Mouse (Mus musculus): ENCODE results near the gene Irf7. TPM values are rescaled to one million over a fixed set of nuclear protein-coding genes. Genes with fewer than 3 reads are reported as not detected.

Irf7 gene
- 100 to 1,000 TPM in 1 of 2 experiments, 10 to 100 TPM in 1; 89.0 to 155 TPM for polyA plus RNA-seq (2017; shearing (Covaris generic))

DNA sequence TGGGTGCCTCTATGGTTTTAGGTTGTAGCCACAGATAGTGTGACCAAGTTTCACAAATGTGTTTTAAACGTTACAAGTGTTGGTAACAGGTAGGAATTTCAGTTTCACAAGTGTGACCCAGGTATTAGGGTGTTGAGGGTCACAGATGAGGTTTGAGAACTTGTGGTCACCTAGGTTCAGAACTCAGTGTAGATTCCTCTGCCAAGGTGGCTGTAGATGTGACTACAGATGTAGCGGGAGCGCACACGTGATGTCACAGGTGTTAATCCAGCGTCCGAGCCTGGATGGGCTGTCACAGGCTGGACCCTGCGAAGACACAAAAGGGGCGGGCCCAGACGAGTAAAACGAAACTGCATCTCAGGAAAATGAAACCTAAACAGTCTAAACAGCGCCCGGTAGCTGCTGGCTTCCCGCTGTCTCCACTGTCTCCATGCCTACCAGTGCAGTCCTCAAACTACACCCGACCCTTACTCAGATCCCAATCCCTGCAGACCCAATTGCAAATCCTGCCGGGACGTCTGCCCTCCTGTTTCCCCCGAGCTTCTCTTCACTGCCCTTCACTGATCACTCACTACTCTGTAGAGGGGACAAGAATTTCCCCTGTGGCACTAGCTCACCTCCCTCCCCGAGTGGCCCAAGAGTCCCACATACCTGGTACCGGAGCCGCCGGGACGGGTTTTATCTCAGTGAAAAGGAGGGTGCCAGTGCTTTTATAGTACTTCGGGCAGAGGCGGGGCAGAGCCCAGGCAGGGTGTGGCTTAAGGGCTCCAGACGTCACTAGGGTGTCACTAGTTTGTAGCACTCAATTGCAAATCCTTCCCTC lies at the start of gene Irf7:
Irf7 (minus strand) TSS at position 743 of the 823 bp plus-strand sequence.

GRCm38 (mm10) chr7:141291921-141292582 lies 25.8 kb upstream of the Irf7 start, which contains the start of gene Drd4:
Drd4 (plus strand) TSS chr7:141292006.

GRCm38 (mm10) chr7:141278766-141279590 lies 12.7 kb upstream of the Irf7 start, which contains the start of gene Sct:
Sct (minus strand) TSS chr7:141279133.

DNA sequence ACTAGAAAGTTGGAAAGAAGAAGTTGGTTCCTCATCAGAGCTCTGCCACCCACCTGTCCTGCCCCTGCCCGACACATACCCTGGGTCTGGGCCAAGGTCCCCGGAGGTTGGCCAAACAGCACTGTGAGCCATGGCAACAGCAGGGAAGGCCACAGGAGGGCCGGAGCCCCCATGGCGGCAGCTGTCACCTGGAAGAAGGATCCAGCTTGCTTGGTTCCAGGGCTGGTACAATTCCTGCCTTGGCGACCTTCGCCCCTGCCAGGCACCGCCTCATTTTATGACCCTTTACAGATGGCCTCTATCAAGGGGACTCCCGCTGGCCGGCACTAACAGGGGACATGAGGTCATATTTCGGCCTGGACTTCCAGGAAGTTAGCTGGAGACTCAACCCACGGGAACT lies 10.3 kb upstream of the Irf7 start, which contains the start of gene Cdhr5:
Cdhr5 (minus strand) TSS at position 241 of the 400 bp plus-strand sequence.

DNA sequence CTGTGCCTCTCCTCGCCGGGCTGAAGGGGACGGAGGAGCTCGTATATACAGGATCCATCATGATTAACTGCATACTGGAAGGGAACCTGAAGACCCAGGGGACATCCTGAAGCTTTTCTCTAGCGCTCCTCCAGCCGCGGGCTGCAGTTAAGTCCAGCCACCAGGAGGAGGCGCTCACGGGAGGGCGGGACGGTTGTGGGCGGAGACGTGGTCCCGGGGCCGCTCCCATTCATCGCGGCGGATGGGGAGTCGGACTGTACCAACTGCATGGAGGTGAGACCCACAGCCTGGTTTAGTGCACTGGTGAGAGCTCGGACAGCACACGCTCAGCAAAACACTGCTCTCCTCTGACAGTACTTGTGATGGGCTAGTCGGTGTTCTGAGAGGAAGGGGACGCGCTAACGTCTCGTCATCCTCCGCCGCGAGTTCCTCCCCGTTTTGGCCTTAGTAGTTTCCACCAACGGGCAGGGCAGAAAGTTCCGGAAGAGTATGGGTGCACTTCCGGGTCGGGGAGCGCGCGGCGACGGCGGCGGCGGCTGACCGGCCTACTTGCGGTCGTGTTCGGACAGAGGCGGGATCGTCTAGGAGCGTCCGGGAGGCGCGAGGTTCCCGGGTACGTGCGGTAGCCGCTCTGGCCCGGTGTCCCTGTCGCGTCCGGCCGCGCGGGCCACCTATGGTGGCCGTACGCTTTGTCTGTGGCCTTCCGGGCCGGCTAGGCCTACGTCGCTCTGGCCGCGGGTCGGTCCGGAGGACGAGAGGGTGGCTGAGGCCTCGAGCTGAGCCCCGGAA lies 37.8 kb downstream of the Irf7 start, which contains the start of gene Phrf1:
Phrf1 (plus strand) TSS at position 506 of the 789 bp plus-strand sequence.

DNA sequence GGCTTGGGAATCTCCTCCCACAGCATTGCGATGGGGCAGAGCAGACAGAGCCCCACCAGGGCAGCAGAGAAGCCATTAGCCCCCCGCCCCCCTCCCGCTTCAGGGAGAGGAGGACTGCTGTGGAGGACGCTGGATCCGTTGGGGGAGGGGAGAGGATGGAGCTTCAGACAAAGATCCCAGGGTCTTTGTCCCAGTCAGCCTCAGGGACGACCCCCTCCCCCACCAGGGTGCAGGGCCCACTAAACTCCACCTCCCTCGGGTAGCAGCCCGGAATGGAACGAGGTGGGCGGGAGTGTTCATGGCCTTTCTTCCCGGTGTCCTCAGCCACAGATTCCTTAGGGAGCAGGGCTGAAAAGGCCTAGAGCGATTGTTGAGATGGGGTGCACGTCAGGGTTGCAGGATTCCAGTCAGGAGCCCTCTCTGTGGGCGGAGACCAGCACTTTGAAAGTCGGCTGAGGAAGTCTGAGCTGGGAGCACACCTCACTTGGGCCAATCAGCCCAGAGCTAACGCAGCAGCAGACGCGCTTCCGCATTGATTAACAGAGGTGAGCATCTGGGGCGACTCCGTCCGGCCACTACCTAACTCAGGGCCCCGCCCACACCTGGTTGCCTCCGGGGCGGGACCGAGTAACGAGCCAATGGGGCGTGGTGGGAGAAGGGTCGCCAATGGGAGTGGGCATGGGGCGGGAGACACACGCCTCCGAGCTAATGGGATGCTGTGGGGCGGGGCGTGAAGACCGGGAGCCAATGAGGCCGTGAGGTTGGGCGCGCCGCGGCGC lies 51.0 kb downstream of the Irf7 start, which contains the start of gene Rassf7:
Rassf7 (plus strand) TSS at position 760 of the 779 bp plus-strand sequence.

DNA sequence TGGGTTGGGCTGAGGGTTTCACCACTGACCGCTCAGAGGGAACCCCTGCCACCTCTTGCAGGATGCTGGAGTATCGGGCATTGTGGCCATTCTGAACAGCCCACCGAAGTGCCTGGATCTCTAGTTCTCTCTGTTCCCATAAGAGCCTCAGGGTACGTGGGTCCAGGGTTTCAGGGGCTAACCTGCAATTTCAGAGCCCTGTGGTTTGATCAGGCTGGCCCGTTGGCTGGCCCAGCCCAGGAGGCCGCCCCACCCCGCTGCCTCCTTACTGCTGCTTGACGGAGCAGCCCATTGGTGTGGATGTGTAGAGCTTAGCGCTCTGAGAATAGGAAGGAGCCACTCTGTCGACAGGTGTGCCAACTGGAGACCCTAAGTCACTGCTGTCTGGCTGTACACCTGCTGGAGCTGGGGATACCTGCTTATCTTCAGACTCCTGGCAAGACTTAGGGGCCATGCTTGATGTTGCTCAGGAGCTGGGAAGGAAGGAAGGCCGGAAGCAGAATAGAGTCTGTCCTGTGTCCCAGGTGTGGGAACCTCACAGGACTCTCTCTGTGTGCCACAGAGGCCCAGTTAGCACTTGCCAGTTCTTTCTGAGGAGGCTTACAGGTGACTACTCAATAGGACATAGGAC lies 52.6 kb downstream of the Irf7 start, which contains the start of gene Lmntd2:
Lmntd2 (minus strand) TSS at position 476 of the 631 bp plus-strand sequence.

Other genes with a start within 250 kb of the Irf7 start
- gene Ifitm6, start 248.6 kb downstream of the Irf7 start, polyA plus RNA-seq (2017; shearing (Covaris generic)) = not detected
- not detected for gene Gm17387, start 237.3 kb downstream of the Irf7 start, polyA plus RNA-seq (2017; shearing (Covaris generic))
- 10 to 100 TPM; 18.8 to 19.5 TPM for gene B4galnt4, start 205.4 kb downstream of the Irf7 start, polyA plus RNA-seq (2017; shearing (Covaris generic))
- gene Pkp3, start 188.3 kb downstream of the Irf7 start, polyA plus RNA-seq (2017; shearing (Covaris generic)) = 100 to 1,000 TPM; 253 to 350 TPM
- 100 to 1,000 TPM; 207 to 212 TPM for gene Sigirr, start 165.9 kb downstream of the Irf7 start, polyA plus RNA-seq (2017; shearing (Covaris generic))
- gene Ano9, start 148.7 kb downstream of the Irf7 start, polyA plus RNA-seq (2017; shearing (Covaris generic)) = under 1 TPM; 0.48 to 0.54 TPM
- 10 to 100 TPM; 19.1 to 23.2 TPM for gene Ptdss2, start 144.1 kb downstream of the Irf7 start, polyA plus RNA-seq (2017; shearing (Covaris generic))
- 100 to 1,000 TPM; 110 to 149 TPM for gene Rnh1, start 93.6 kb downstream of the Irf7 start, polyA plus RNA-seq (2017; shearing (Covaris generic))
- 10 to 100 TPM; 45.4 to 45.7 TPM for gene Hras, start 72.5 kb downstream of the Irf7 start, polyA plus RNA-seq (2017; shearing (Covaris generic))
- gene Lrrc56, start 72.3 kb downstream of the Irf7 start, polyA plus RNA-seq (2017; shearing (Covaris generic)) = 1 to 10 TPM; 2.7 to 6.2 TPM
- gene Lmntd2, start 52.4 kb downstream of the Irf7 start, polyA plus RNA-seq (2017; shearing (Covaris generic)) = 10 to 100 TPM; 13.5 to 14.3 TPM
- gene Rassf7, start 50.6 kb downstream of the Irf7 start, polyA plus RNA-seq (2017; shearing (Covaris generic)) = 10 to 100 TPM; 18.6 to 27.3 TPM
- 10 to 100 TPM; 88.2 to 93.2 TPM for gene Phrf1, start 37.7 kb downstream of the Irf7 start, polyA plus RNA-seq (2017; shearing (Covaris generic))
- not detected for gene Cdhr5, start 10.3 kb upstream of the Irf7 start, polyA plus RNA-seq (2017; shearing (Covaris generic))
- not detected for gene Sct, start 12.7 kb upstream of the Irf7 start, polyA plus RNA-seq (2017; shearing (Covaris generic))
- gene Drd4, start 25.5 kb upstream of the Irf7 start, polyA plus RNA-seq (2017; shearing (Covaris generic)) = under 1 TPM; 0.11 to 0.29 TPM
- gene Deaf1, start 61.2 kb upstream of the Irf7 start, polyA plus RNA-seq (2017; shearing (Covaris generic)) = 10 to 100 TPM; 57.7 to 77.6 TPM
- gene Tmem80, start 61.3 kb upstream of the Irf7 start, polyA plus RNA-seq (2017; shearing (Covaris generic)) = 10 to 100 TPM; 29.5 to 50.4 TPM
- 1 to 10 TPM in 1 of 2 experiments, under 1 TPM in 1; 0.17 to 3.1 TPM for gene Eps8l2, start 72.4 kb upstream of the Irf7 start, polyA plus RNA-seq (2017; shearing (Covaris generic))
- 100 to 1,000 TPM; 296 to 311 TPM for gene Taldo1, start 125.7 kb upstream of the Irf7 start, polyA plus RNA-seq (2017; shearing (Covaris generic))
- 10 to 100 TPM; 72.6 to 73.9 TPM for gene Gatd1, start 147.7 kb upstream of the Irf7 start, polyA plus RNA-seq (2017; shearing (Covaris generic))
- 1 to 10 TPM in 1 of 2 experiments, under 1 TPM in 1; 0.47 to 3.0 TPM for gene Cend1, start 163.0 kb upstream of the Irf7 start, polyA plus RNA-seq (2017; shearing (Covaris generic))
- 10 to 100 TPM; 56.8 to 63.3 TPM for gene Slc25a22, start 171.4 kb upstream of the Irf7 start, polyA plus RNA-seq (2017; shearing (Covaris generic))
- gene Pidd1, start 177.5 kb upstream of the Irf7 start, polyA plus RNA-seq (2017; shearing (Covaris generic)) = 10 to 100 TPM in 1 of 2 experiments, 1 to 10 TPM in 1; 9.7 to 11.8 TPM
- gene Rplp2, start 180.9 kb upstream of the Irf7 start, polyA plus RNA-seq (2017; shearing (Covaris generic)) = 1,000 to 10,000 TPM; 1,321 to 1,489 TPM
- 10 to 100 TPM; 66.6 to 92.4 TPM for gene Pnpla2, start 188.7 kb upstream of the Irf7 start, polyA plus RNA-seq (2017; shearing (Covaris generic))
- gene Cracr2b, start 194.6 kb upstream of the Irf7 start, polyA plus RNA-seq (2017; shearing (Covaris generic)) = 1 to 10 TPM in 1 of 2 experiments, not detected in 1; 3.3 TPM
- gene Cd151, start 200.9 kb upstream of the Irf7 start, polyA plus RNA-seq (2017; shearing (Covaris generic)) = 1 to 10 TPM; 6.0 to 6.8 TPM
- 10 to 100 TPM; 26.5 to 30.5 TPM for gene Polr2l, start 208.7 kb upstream of the Irf7 start, polyA plus RNA-seq (2017; shearing (Covaris generic))
- 1 to 10 TPM; 1.7 to 5.3 TPM for gene Tspan4, start 208.8 kb upstream of the Irf7 start, polyA plus RNA-seq (2017; shearing (Covaris generic))

All from inflammation-experienced regulatory T-cells (primary cell).